Mouse (Mus musculus) lung, postnatal 0 days (tissue): ENCODE data around the gene Olfr686.

Source experiments
- CTCF ChIP-seq: IDR thresholded peaks from 2 replicates; pipeline ENCODE4 v1.5.1; 2016; ENCODE audit warnings: antibody characterized with exemption, mild to moderate bottlenecking
- EP300 ChIP-seq: IDR thresholded peaks from 2 replicates; pipeline ENCODE4 v1.6.1; 2016; ENCODE audit warnings: antibody characterized with exemption, mild to moderate bottlenecking, control low read depth

GRCm38 (mm10) chr7:105226072-105226471, 18.8 kb upstream of the Olfr686 start:
- TF ChIP-seq CTCF: peak; percentile 26; the same call in 1 of the 2 replicates
- no peak for TF ChIP-seq EP300
